Mouse (Mus musculus) midbrain, embryonic 11.5 days (tissue): ENCODE results near the gene Krt10. TPM values are rescaled to one million over a fixed set of nuclear protein-coding genes. Genes with fewer than 3 reads are reported as not detected.

Experiments used
- ATAC-seq: fragments of 200-750 bp; cut with Nextera tagmentation; 2 replicates; pipeline ENCODE4 v1.8.0; 2017; ENCODE audit warnings: moderate TSS enrichment, moderate library complexity; ENCODE audit not compliant: low FRiP score
- DNase-seq: peaks from one replicate; pipeline ENCODE4 v3.0.0; 2015; ENCODE audit warnings: low spot score; ENCODE audit errors: missing footprints
- H3K27ac ChIP-seq: fragments of 300-500 bp; sonication (generic); 2 replicates; pipeline ENCODE4 v1.5.1; 2014; ENCODE audit warnings: low read depth, low read length
- H3K27me3 ChIP-seq: fragments of 300-500 bp; sonication (generic); 2 replicates; pipeline ENCODE4 v1.6.1; 2014; ENCODE audit warnings: mild to moderate bottlenecking, low read length, moderate library complexity, mixed read lengths; ENCODE audit not compliant: control insufficient read depth, insufficient read depth
- H3K36me3 ChIP-seq: fragments of 300-500 bp; sonication (generic); 2 replicates; pipeline ENCODE4 v1.6.1; 2014; ENCODE audit warnings: mild to moderate bottlenecking, low read length, moderate library complexity, mixed read lengths; ENCODE audit not compliant: control insufficient read depth, insufficient read depth
- H3K4me1 ChIP-seq: fragments of 300-500 bp; sonication (generic); 2 replicates; pipeline ENCODE4 v1.6.1; 2014; ENCODE audit warnings: low read length; ENCODE audit not compliant: control insufficient read depth, insufficient read depth
- H3K4me2 ChIP-seq: fragments of 300-500 bp; sonication (generic); 2 replicates; pipeline ENCODE4 v1.6.1; 2014; ENCODE audit warnings: mild to moderate bottlenecking, moderate library complexity
- H3K4me3 ChIP-seq: fragments of 300-500 bp; sonication (generic); 2 replicates; pipeline ENCODE4 v1.5.1; 2014; ENCODE audit warnings: low read depth, low read length
- H3K9ac ChIP-seq: fragments of 300-500 bp; sonication (generic); 2 replicates; pipeline ENCODE4 v1.6.1; 2014; ENCODE audit warnings: low read length
- H3K9me3 ChIP-seq: fragments of 300-500 bp; sonication (generic); 2 replicates; pipeline ENCODE4 v1.6.1; 2016; ENCODE audit warnings: low read length; ENCODE audit not compliant: control insufficient read depth
- WGBS: fragments of 180-500 bp; shearing (Covaris S2); extraction: QIAGEN DNeasy Blood & Tissue Kit; methylation state at CpG from one replicate; pipeline ENCODE4 v1.1.7; 2014; 5-methylcytosine and 5-hydroxymethylcytosine counted together
- polyA plus RNA-seq: library from polyadenylated mRNA; unstranded; fragments of >200 nt; fragmentation: Nextera tagmentation; extraction: Ambion mirVana; gene quantifications from 2 replicates; pipeline ENCODE4 v1.2.1, GENCODE M21; 2014

Gene Krt10
- polyA plus RNA-seq, 1 experiment from 2014 or later = 31.6 TPM

- Histone ChIP-seq H3K4me1 (no peaks in the 10 kb centered on the region), H3K36me3 (no peaks in the 10 kb centered on the region), H3K4me3 (no peak overlapping the region), H3K9ac (no peak overlapping the region), H3K9me3 (no peaks in the 10 kb centered on the region), H3K27me3 (no peaks in the 10 kb centered on the region), H3K27ac (no peak overlapping the region), H3K4me2 (no peak overlapping the region)
- 18% methylated on average over 6 of the region's 6 CpGs for WGBS
- ATAC-seq (no peak), DNase-seq (peak; percentile 90)
These were observed 24.1 kb upstream of the Krt10 start for GRCm38 (mm10) chr11:99413247-99413646.

DNA sequence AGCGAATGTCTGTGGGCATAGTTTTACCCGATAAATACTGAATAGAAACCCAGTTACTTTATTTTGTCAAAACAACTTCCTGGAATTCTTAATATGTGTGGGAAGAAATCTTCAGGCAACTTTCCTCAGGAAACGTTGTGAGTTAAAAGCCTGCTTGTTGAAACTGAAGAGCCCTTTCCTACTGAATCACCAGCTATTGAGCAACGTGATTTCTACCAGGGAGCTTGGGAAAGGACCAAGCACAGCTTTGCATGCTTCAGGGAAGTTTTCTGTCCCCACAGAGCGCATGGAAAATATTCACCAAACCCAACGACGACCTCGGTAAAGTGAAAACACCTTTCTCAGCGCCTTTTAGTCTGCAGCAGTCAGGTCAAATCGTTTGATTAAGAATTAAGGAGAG, 17.0 kb upstream of the Krt10 start:
- no peaks in the 10 kb centered on the region for H3K27me3 ChIP-seq
- H3K4me1 ChIP-seq = no peaks in the 10 kb centered on the region
- H3K4me2 ChIP-seq = no peak overlapping the region
- DNase-seq (no peak), ATAC-seq (no peak)
- WGBS = 85% methylated on average over 10 of the region's 10 CpGs
- no peak overlapping the region for H3K27ac ChIP-seq
- H3K9ac ChIP-seq = no peak overlapping the region
- no peaks in the 10 kb centered on the region for H3K36me3 ChIP-seq
- no peak overlapping the region for H3K4me3 ChIP-seq
- H3K9me3 ChIP-seq = no peaks in the 10 kb centered on the region

- H3K4me1 ChIP-seq = peaks cover 6% of the 10 kb centered on the region
- no peaks in the 10 kb centered on the region for H3K27me3 ChIP-seq
- no peak overlapping the region for H3K4me3 ChIP-seq
- ATAC-seq (no peak), DNase-seq (no peak)
- H3K36me3 ChIP-seq = no peaks in the 10 kb centered on the region
- WGBS = 89% methylated on average over 13 of the region's 13 CpGs
- no peak overlapping the region for H3K4me2 ChIP-seq
- no peak overlapping the region for H3K27ac ChIP-seq
- H3K9me3 ChIP-seq = no peaks in the 10 kb centered on the region
- no peak overlapping the region for H3K9ac ChIP-seq
These were observed 10.9 kb upstream of the Krt10 start for GRCm38 (mm10) chr11:99399956-99400549.

DNA sequence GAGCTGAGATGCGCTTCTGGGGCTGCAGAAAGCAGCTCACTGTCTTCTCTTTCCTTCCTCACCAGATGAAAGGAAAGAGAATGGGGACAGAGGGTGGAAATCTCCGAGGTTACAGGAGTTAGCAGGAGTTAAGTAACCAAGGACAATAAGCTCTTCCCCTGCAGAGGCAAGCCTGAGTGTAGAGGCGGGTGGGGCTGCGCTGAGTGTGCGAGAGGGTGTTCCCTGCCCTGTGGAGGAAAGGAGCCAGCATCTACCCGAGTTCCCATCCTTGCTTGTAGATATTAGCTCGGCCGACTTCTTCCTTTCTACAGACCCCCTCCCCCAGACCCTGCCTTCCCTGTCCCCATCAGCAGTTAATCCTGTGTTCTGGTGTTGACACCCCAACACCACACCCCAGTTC, 9.7 kb upstream of the Krt10 start:
- H3K27ac ChIP-seq = no peak overlapping the region
- 46% methylated on average over 8 of the region's 8 CpGs for WGBS
- no peak overlapping the region for H3K4me2 ChIP-seq
- H3K4me1 ChIP-seq = peaks cover 6% of the 10 kb centered on the region
- no peaks in the 10 kb centered on the region for H3K27me3 ChIP-seq
- H3K4me3 ChIP-seq = no peak overlapping the region
- no peak overlapping the region for H3K9ac ChIP-seq
- no peak for ATAC-seq
- no peaks in the 10 kb centered on the region for H3K36me3 ChIP-seq
- no peaks in the 10 kb centered on the region for H3K9me3 ChIP-seq
- DNase-seq = no peak

DNA sequence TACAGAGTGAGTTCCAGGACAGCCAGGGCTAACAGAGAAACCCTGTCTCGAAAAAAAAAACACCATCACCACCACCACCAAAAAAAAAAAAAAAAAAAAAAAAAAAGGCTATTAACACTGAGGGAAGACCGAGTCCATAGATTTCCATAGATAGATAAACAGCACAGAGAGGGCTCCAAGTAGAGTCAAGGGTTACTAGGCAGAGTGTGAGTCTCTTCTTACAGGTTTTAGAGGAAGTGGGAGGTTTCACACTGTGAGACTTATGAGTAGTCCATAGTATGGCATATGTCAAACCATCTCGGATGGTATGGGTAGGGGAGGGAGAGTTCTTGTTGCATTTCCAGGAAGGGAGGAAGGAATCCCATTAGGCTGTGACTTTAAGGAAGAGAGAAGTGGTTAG, 8.9 kb upstream of the Krt10 start:
- Histone ChIP-seq H3K4me1 (peaks cover 6% of the 10 kb centered on the region), H3K36me3 (no peaks in the 10 kb centered on the region), H3K4me2 (no peak overlapping the region), H3K27me3 (no peaks in the 10 kb centered on the region), H3K9me3 (no peaks in the 10 kb centered on the region), H3K9ac (no peak overlapping the region), H3K4me3 (no peak overlapping the region), H3K27ac (no peak overlapping the region)
- ATAC-seq (no peak), DNase-seq (no peak)
- 82% methylated on average over 3 of the region's 3 CpGs for WGBS

DNA sequence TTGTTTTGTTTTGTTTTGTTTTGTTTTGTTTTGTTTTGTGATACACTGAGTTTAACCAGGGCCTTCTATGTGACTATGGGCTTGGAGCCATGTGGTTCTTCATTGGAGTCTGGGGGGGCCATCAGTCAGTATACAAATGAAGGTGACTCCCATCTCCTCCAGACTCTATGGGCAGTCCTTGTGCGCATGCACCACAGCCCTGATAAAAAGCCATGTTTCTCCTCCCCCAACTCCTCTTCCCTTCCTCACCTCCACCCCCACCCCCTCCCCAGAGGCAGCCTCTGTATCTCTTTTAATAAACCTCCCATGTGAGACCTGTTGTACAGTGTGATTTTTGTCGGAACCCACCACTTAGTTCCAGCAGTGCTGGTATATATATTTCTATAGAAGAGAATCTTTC, 7.5 kb upstream of the Krt10 start:
- Histone ChIP-seq H3K27me3 (no peaks in the 10 kb centered on the region), H3K4me1 (peaks cover 6% of the 10 kb centered on the region), H3K36me3 (no peaks in the 10 kb centered on the region), H3K9ac (no peak overlapping the region), H3K4me2 (no peak overlapping the region), H3K27ac (no peak overlapping the region), H3K4me3 (no peak overlapping the region), H3K9me3 (no peaks in the 10 kb centered on the region)
- ATAC-seq (no peak), DNase-seq (no peak)
- 65% methylated on average over 2 of the region's 2 CpGs for WGBS

- H3K9ac ChIP-seq = no peak overlapping the region
- H3K4me3 ChIP-seq = no peak overlapping the region
- DNase-seq = no peak
- H3K27ac ChIP-seq = no peak overlapping the region
- no peak overlapping the region for H3K4me2 ChIP-seq
- no peaks in the 10 kb centered on the region for H3K36me3 ChIP-seq
- WGBS = 22% methylated on average over 3 of the region's 3 CpGs
- H3K4me1 ChIP-seq = peaks cover 6% of the 10 kb centered on the region
- no peak for ATAC-seq
- H3K27me3 ChIP-seq = no peaks in the 10 kb centered on the region
- no peaks in the 10 kb centered on the region for H3K9me3 ChIP-seq
These were observed 6.9 kb upstream of the Krt10 start for GRCm38 (mm10) chr11:99396034-99396433.

DNA sequence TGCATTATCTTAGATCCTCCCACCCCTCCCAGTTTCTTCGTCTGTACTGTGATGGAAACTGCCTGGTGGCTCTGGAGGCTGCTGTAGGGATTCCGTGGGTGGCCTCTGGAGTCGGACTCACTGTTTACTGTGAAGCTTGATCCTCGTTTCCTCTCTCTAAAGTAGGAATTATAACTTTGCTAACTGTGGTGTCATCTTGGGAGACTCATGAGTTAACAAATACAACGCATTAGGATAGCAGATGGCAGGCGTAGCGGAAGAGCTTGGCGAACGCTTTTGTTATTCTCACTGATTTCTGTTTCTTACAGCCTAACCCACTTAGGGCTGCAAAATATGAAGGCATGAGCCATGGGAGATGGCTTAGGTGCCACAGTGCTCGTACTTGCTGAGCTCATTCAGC, 3.3 kb upstream of the Krt10 start:
- ATAC-seq (no peak), DNase-seq (no peak)
- Histone ChIP-seq H3K9ac (no peak overlapping the region), H3K9me3 (no peaks in the 10 kb centered on the region), H3K27me3 (no peaks in the 10 kb centered on the region), H3K4me3 (no peak overlapping the region), H3K4me2 (no peak overlapping the region), H3K4me1 (peaks cover 6% of the 10 kb centered on the region), H3K36me3 (no peaks in the 10 kb centered on the region), H3K27ac (no peak overlapping the region)
- 85% methylated on average over 10 of the region's 10 CpGs for WGBS

DNA sequence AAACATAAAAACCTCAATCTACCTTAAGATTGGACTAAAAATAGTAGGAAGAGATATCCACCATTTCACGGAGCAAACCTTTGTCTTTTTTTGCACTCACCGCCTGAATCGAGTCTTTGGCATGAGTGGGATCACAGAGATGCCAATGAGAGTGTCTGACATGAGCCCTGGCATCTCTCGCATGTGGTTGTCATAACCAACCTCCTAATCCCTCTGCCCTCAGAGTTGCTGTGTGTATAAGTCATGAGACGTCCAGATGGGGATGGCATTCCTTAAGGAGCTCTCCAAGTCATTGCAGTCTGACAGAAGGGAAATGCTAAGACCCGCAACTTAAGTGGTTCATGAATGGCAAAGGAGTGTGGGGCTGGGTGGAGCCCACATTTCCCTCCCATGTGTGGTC, 2.2 kb upstream of the Krt10 start:
- DNase-seq = no peak
- Histone ChIP-seq H3K27ac (no peak overlapping the region), H3K9ac (no peak overlapping the region), H3K9me3 (no peaks in the 10 kb centered on the region), H3K4me2 (no peak overlapping the region), H3K4me3 (no peak overlapping the region), H3K27me3 (no peaks in the 10 kb centered on the region), H3K4me1 (peaks cover 6% of the 10 kb centered on the region), H3K36me3 (no peaks in the 10 kb centered on the region)
- 84% methylated on average over 6 of the region's 6 CpGs for WGBS
- no peak for ATAC-seq

- Histone ChIP-seq H3K4me3 (no peak overlapping the region), H3K27ac (no peak overlapping the region), H3K9me3 (no peaks in the 10 kb centered on the region), H3K27me3 (no peaks in the 10 kb centered on the region), H3K36me3 (no peaks in the 10 kb centered on the region), H3K9ac (no peak overlapping the region), H3K4me2 (no peak overlapping the region), H3K4me1 (peaks cover 3% of the 10 kb centered on the region)
- DNase-seq (no peak), ATAC-seq (no peak)
- WGBS = 86% methylated on average over 7 of the region's 7 CpGs
These were observed 1.7 kb upstream of the Krt10 start for GRCm38 (mm10) chr11:99390866-99391265.
